Mouse (Mus musculus) forebrain, embryonic 12.5 days (tissue): Measurements from ENCODE around the gene Agrn. TPM values are rescaled to one million over a fixed set of nuclear protein-coding genes. Genes with fewer than 3 reads are reported as not detected.

Source experiments
- ATAC-seq: fragments of 200-750 bp; cut with Nextera tagmentation; 2 replicates; pipeline ENCODE4 v1.8.0; 2017; ENCODE audit warnings: moderate TSS enrichment; ENCODE audit not compliant: low FRiP score
- H3K27ac ChIP-seq: fragments of 300-500 bp; sonication (generic); 2 replicates; pipeline ENCODE4 v1.5.1; 2016; ENCODE audit warnings: mild to moderate bottlenecking
- H3K27me3 ChIP-seq: fragments of 300-500 bp; sonication (generic); 2 replicates; pipeline ENCODE4 v1.6.1; 2016; ENCODE audit warnings: mild to moderate bottlenecking
- H3K36me3 ChIP-seq: fragments of 300-500 bp; sonication (generic); replicated peaks from 2 replicates; pipeline ENCODE4 v1.6.1; 2016; ENCODE audit warnings: mild to moderate bottlenecking
- H3K4me1 ChIP-seq: fragments of 300-500 bp; sonication (generic); 2 replicates; pipeline ENCODE4 v1.6.1; 2016
- H3K4me2 ChIP-seq: fragments of 300-500 bp; sonication (generic); 2 replicates; pipeline ENCODE4 v1.6.1; 2016; ENCODE audit warnings: mild to moderate bottlenecking, moderate library complexity
- H3K4me3 ChIP-seq: fragments of 300-500 bp; sonication (generic); replicated peaks from 2 replicates; pipeline ENCODE4 v1.5.1; 2016; ENCODE audit warnings: mild to moderate bottlenecking
- H3K9ac ChIP-seq: fragments of 300-500 bp; sonication (generic); 2 replicates; pipeline ENCODE4 v1.6.1; 2016; ENCODE audit warnings: mild to moderate bottlenecking
- H3K9me3 ChIP-seq: fragments of 300-500 bp; sonication (generic); 2 replicates; pipeline ENCODE4 v1.6.1; 2016
- WGBS: fragments of 180-500 bp; shearing (Covaris S2); methylation state at CpG from one replicate; pipeline ENCODE4 v1.1.7; 2016; 5-methylcytosine and 5-hydroxymethylcytosine counted together
- polyA plus RNA-seq: library from polyadenylated mRNA; unstranded; fragments of >200 nt; fragmentation: Nextera tagmentation; extraction: Ambion mirVana; gene quantifications from 2 replicates; pipeline ENCODE4 v1.2.1, GENCODE M21; 2016

Gene Agrn
- polyA plus RNA-seq, 1 experiment from 2014 or later = 139 TPM

GRCm38 (mm10) chr4:156217838-156218237, 20.6 kb upstream of the Agrn start:
- Histone ChIP-seq H3K36me3 (no peaks in the 10 kb centered on the region), H3K9ac (no peak overlapping the region), H3K27me3 (no peaks in the 10 kb centered on the region), H3K4me2 (no peak overlapping the region), H3K9me3 (no peaks in the 10 kb centered on the region), H3K4me3 (no peak overlapping the region), H3K4me1 (no peaks in the 10 kb centered on the region), H3K27ac (no peak overlapping the region)
- no peak for ATAC-seq
- 82% methylated on average over 16 of the region's 16 CpGs for WGBS

GRCm38 (mm10) chr4:156217022-156217669, 19.9 kb upstream of the Agrn start:
- ATAC-seq = no peak
- Histone ChIP-seq H3K27me3 (no peaks in the 10 kb centered on the region), H3K36me3 (no peaks in the 10 kb centered on the region), H3K27ac (no peak overlapping the region), H3K4me2 (no peak overlapping the region), H3K4me1 (no peaks in the 10 kb centered on the region), H3K9me3 (no peaks in the 10 kb centered on the region), H3K4me3 (no peak overlapping the region), H3K9ac (no peak overlapping the region)
- 81% methylated on average over 16 of the region's 16 CpGs for WGBS

DNA sequence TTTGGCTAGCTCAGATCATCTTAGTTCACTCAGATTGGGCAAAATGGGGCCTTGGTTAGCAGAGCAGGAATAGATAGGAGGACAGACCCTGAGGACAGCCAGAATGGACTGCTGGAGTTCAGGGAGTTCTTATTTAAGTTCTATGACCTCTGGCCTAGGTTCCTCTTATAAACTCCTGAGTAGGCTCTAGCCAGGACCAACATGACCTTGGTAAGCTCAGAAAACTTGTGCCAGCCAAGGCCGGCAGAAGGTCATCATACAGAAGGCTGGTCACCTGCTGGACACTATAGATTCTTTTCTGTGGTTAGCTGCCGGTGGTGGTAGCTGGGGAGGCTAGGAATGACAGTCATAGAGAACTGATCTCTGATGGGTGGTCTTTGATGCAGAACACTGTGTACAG, 18.9 kb upstream of the Agrn start:
- Histone ChIP-seq H3K9ac (no peak overlapping the region), H3K27me3 (no peaks in the 10 kb centered on the region), H3K4me3 (no peak overlapping the region), H3K4me1 (no peaks in the 10 kb centered on the region), H3K36me3 (no peaks in the 10 kb centered on the region), H3K27ac (no peak overlapping the region), H3K4me2 (no peak overlapping the region), H3K9me3 (no peaks in the 10 kb centered on the region)
- ATAC-seq = no peak
- WGBS = 89% methylated on average over 2 of the region's 2 CpGs

DNA sequence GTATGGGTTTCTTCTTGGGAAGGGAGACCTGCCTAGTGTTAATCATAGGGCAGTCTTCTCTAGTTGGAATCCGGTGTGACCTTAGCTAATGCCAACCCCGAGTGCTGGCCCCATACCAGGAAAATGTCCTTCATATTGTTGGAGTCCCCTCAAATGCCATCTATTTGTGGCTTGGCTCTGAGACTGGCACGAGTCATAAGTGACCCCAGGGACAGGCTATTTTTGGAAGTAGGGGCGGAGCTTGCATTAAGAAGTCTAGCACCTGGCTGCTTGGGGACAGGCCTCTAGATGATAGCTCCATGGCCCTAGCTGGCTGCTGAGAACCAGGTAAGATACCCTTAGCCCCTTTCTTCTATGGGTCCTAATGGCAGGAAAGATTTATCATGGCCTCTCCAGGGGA, 18.4 kb upstream of the Agrn start, which contains the start of gene Perm1:
TSS of gene Perm1 (plus strand) at position 220 of the 400 bp plus-strand sequence.
- no peaks in the 10 kb centered on the region for H3K9me3 ChIP-seq
- H3K4me1 ChIP-seq = no peaks in the 10 kb centered on the region
- H3K4me2 ChIP-seq = no peak within 1 kb of the TSS
- no peak within 1 kb of the TSS for H3K4me3 ChIP-seq
- H3K9ac ChIP-seq = no peak within 1 kb of the TSS
- H3K36me3 ChIP-seq = no peaks in the 10 kb centered on the region
- no peak within 1 kb of the TSS for H3K27ac ChIP-seq
- ATAC-seq = no peak
- WGBS = 83% methylated on average over 4 of the region's 4 CpGs
- no peaks in the 10 kb centered on the region for H3K27me3 ChIP-seq

GRCm38 (mm10) chr4:156213134-156213533, 15.8 kb upstream of the Agrn start:
- 96% methylated on average over 13 of the region's 13 CpGs for WGBS

GRCm38 (mm10) chr4:156209963-156210635, 12.8 kb upstream of the Agrn start:
- Histone ChIP-seq H3K36me3 (0 out of 2 replicates have a peak, but pooled peaks cover 10% of the 10 kb centered on the region), H3K4me1 (peaks cover 9% of the 10 kb centered on the region), H3K9me3 (no peaks in the 10 kb centered on the region), H3K27me3 (no peaks in the 10 kb centered on the region), H3K4me2 (no peak overlapping the region), H3K27ac (no peak overlapping the region), H3K4me3 (no peak overlapping the region), H3K9ac (no peak overlapping the region)
- 83% methylated on average over 13 of the region's 13 CpGs for WGBS
- ATAC-seq = no peak

More at GRCm38 (mm10) chr4:156213134-156213533, 15.8 kb upstream of the Agrn start:
- no peaks in the 10 kb centered on the region for H3K4me1 ChIP-seq
- H3K9me3 ChIP-seq = no peaks in the 10 kb centered on the region
- no peak for ATAC-seq
- no peak overlapping the region for H3K4me3 ChIP-seq
- no peaks in the 10 kb centered on the region for H3K27me3 ChIP-seq
- no peak overlapping the region for H3K27ac ChIP-seq
- no peak overlapping the region for H3K4me2 ChIP-seq
- no peak overlapping the region for H3K9ac ChIP-seq
- H3K36me3 ChIP-seq = 0 out of 2 replicates have a peak, but pooled peaks cover 3% of the 10 kb centered on the region

DNA sequence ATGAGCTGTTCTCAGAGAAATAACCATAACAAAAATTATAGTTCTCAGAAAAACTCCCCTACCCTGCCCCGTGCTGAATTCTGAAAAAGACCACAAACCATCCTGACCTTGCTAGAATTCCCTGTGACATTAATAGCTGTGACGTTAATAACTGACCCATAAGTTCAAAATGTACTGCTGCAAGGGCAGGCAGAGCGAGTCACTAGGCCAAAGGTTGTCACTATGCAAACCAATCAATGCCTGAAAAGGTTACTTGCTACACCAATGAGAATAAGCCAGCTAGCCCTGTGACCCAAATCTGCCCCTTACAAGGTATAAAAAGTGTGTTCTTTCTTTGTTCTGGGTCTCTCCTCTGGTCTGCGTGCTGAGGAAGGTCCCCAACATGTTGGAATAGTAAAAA, 11.6 kb upstream of the Agrn start:
- peaks cover 7% of the 10 kb centered on the region; the same call in 1 of the 2 replicates for H3K27me3 ChIP-seq
- no peak overlapping the region for H3K27ac ChIP-seq
- H3K9me3 ChIP-seq = no peaks in the 10 kb centered on the region
- no peak for ATAC-seq
- H3K4me1 ChIP-seq = peaks cover 21% of the 10 kb centered on the region
- H3K36me3 ChIP-seq = 0 out of 2 replicates have a peak, but pooled peaks cover 10% of the 10 kb centered on the region
- no peak overlapping the region for H3K4me3 ChIP-seq
- no peak overlapping the region for H3K4me2 ChIP-seq
- H3K9ac ChIP-seq = no peak overlapping the region
- WGBS = 91% methylated on average over 4 of the region's 4 CpGs

DNA sequence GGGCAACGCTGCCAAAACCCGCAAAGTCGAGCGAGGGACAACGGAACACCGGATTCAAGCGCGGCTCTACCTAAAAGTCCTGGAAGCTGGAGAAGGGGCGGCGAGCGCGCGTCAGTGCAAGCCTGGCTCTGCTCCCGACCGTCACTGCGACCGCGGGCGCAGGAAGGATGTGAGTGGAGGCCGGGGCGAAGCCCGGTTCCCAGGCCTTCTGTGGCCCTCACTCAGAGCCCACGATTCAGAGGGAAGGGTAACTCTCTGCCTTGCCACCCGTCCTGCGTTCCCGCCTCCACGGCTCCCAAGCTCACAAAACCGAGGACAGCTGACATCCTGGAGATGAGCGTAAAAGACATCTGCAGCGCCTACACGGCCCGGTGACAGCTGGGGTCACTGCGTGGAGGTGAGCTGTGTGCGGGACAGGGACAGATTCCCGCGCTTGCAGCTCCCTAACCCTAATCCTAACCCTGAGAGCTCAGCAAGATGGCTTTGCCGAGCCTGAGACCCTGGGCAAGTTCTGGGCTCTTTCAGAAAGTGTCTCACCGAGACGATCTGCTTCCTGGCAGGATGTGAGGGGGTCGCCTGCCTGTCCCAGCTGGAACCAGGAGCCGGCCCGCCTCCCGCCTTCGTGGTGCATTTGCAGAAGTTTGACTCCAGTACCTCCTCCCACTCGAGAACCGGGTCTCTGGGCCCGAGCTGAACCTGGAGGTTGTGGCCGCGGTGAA, 6.3 kb upstream of the Agrn start:
- H3K4me3 ChIP-seq = peak overlapping the region; percentile 52
- WGBS = under 1% methylated on average over 49 of the region's 49 CpGs

GRCm38 (mm10) chr4:156203001-156203412, 5.7 kb upstream of the Agrn start, which contains the start of gene AW011738:
Gene AW011738, plus strand, starts transcription at chr4:156203304.
- peak; percentile 83 for ATAC-seq
- H3K4me3 ChIP-seq = peak within 1 kb of the TSS; percentile 52
- WGBS = under 1% methylated on average over 34 of the region's 39 CpGs

More for the DNA sequence above, 6.3 kb upstream of the Agrn start:
- ATAC-seq = peak; percentile 58
- Histone ChIP-seq H3K27ac (peak overlapping the region; percentile 59), H3K4me2 (peak overlapping the region; percentile 90), H3K36me3 (0 out of 2 replicates have a peak, but pooled peaks cover 10% of the 10 kb centered on the region), H3K9ac (peak overlapping the region; percentile 74), H3K9me3 (no peaks in the 10 kb centered on the region), H3K4me1 (peaks cover 37% of the 10 kb centered on the region), H3K27me3 (peaks cover 11% of the 10 kb centered on the region; the same call in 1 of the 2 replicates)

DNA sequence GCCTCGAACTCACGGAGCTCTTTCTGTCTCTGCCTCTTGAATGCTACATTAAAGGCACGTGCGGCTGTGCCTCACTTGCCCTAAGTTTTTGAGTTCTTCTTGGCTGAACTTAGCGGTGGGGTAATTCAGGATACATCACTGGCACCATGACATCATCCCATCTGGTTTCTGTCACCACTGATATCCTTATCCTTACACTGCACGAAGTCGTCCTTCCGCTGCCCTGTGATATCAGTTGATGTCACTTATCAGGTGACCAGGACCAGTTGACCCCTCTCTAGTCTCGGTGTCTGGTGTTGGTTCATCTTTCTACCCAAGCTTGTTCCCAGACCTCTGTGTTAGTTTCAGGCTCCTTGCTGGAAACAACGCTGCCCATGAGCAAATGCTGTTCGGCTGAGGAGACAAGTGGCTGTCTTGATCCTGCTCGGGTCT, 5.2 kb upstream of the Agrn start:
- Histone ChIP-seq H3K4me2 (peak overlapping the region; percentile 90), H3K27me3 (peaks cover 11% of the 10 kb centered on the region; the same call in 1 of the 2 replicates), H3K9me3 (no peaks in the 10 kb centered on the region), H3K9ac (no peak overlapping the region), H3K36me3 (0 out of 2 replicates have a peak, but pooled peaks cover 4% of the 10 kb centered on the region), H3K27ac (peak overlapping the region; percentile 36; the same call in 1 of the 2 replicates), H3K4me1 (peaks cover 40% of the 10 kb centered on the region), H3K4me3 (peak overlapping the region; percentile 52)
- 49% methylated on average over 12 of the region's 12 CpGs for WGBS
- ATAC-seq = no peak

More at GRCm38 (mm10) chr4:156203001-156203412, 5.7 kb upstream of the Agrn start, which contains the start of gene AW011738:
- H3K4me1 ChIP-seq = peaks cover 38% of the 10 kb centered on the region
- peak within 1 kb of the TSS; percentile 59 for H3K27ac ChIP-seq
- H3K9me3 ChIP-seq = no peaks in the 10 kb centered on the region
- H3K4me2 ChIP-seq = peak within 1 kb of the TSS; percentile 90
- peaks cover 11% of the 10 kb centered on the region; the same call in 1 of the 2 replicates for H3K27me3 ChIP-seq
- peak within 1 kb of the TSS; percentile 74 for H3K9ac ChIP-seq
- 0 out of 2 replicates have a peak, but pooled peaks cover 6% of the 10 kb centered on the region for H3K36me3 ChIP-seq

DNA sequence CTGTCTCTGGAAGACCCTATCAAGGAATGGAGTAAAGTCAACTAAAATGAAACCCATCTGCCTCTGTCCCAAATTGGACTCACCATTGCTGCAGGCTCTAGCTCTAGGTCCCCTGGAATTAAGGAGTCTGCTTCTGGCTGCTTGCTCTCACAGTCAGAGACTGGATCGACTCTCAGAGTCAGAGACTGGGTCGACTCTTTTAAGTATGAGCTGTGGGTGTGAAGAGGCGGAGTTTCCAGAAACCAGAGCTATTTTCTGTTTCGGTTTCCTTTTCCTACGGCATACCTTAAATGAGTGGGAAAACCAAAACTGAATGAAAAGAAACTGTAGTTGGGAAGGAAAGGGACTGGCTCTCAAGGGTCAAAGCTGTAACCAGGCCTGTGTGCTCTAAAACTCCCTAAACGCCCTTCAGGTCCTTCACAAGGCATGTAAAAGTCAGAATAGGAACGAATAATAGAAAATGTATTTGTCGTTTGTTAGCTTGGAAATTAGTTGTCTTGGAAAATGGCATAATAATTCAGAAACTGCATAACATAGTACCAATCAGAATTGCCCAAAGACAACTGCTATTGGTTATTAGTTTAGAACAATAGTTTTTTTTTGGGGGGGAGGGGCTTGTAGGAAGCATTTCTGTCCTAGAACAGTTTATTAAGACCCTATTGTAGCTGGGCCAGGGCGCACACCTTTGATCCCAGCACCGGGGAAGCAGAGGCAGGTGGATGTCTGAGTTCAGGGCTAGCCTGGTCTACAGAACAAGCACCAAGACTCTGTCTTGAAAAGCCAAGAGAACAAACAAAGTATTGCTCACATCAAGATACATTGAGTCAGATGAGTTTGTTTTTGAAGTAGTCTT, 3.6 kb upstream of the Agrn start, which contains the start of gene Isg15:
TSS of gene Isg15 (minus strand) at position 196 of the 853 bp plus-strand sequence.
- H3K4me1 ChIP-seq = peaks cover 45% of the 10 kb centered on the region
- H3K4me3 ChIP-seq = no peak within 1 kb of the TSS
- no peak for ATAC-seq

More for the DNA sequence above, 3.6 kb upstream of the Agrn start, which contains the start of gene Isg15:
- H3K27ac ChIP-seq = no peak within 1 kb of the TSS
- H3K36me3 ChIP-seq = no peaks in the 10 kb centered on the region
- peaks cover 11% of the 10 kb centered on the region; the same call in 1 of the 2 replicates for H3K27me3 ChIP-seq
- WGBS = 68% methylated on average over 10 of the region's 10 CpGs
- no peaks in the 10 kb centered on the region for H3K9me3 ChIP-seq
- H3K9ac ChIP-seq = no peak within 1 kb of the TSS
- no peak within 1 kb of the TSS for H3K4me2 ChIP-seq
